Mouse (Mus musculus) liver, adult 2 months (tissue): ENCODE data around the gene Ush1g. TPM values are rescaled to one million over a fixed set of nuclear protein-coding genes. Genes with fewer than 3 reads are reported as not detected.
A peak's percentile ranks its signal among the peaks of the same experiment; 100 is the strongest.

Experiments used
- DNase-seq: peaks from one replicate; pipeline ENCODE4 v3.0.0-alpha.2; 2011; ENCODE audit warnings: low read depth, low spot score; ENCODE audit errors: extremely low read depth
- H3K27ac ChIP-seq: fragments of 200-500 bp; replicated peaks from 2 replicates; pipeline ENCODE4 v1.5.1; 2012; ENCODE audit warnings: low read depth, mild to moderate bottlenecking, control low read depth, inconsistent platforms, low read length; ENCODE audit not compliant: insufficient read depth
- H3K27me3 ChIP-seq: fragments of 200-500 bp; 2 replicates; pipeline ENCODE4 v1.6.1; 2012; ENCODE audit warnings: mild to moderate bottlenecking, moderate library complexity, low read length, inconsistent platforms; ENCODE audit not compliant: control insufficient read depth, insufficient read depth
- H3K36me3 ChIP-seq: fragments of 200-500 bp; 2 replicates; pipeline ENCODE4 v1.6.1; 2012; ENCODE audit warnings: low read length, inconsistent platforms; ENCODE audit not compliant: control insufficient read depth, insufficient read depth
- H3K4me1 ChIP-seq: fragments of 200-500 bp; 2 replicates; pipeline ENCODE4 v1.6.1; 2011; ENCODE audit warnings: low read length; ENCODE audit not compliant: control insufficient read depth, insufficient read depth
- H3K4me3 ChIP-seq: fragments of 200-500 bp; 2 replicates; pipeline ENCODE4 v1.5.1; 2011; ENCODE audit warnings: low read depth, mild to moderate bottlenecking, control low read depth, low read length, moderate library complexity; ENCODE audit not compliant: insufficient read depth
- H3K79me2 ChIP-seq: fragments of 200-500 bp; 2 replicates; pipeline ENCODE4 v1.6.1; 2012; ENCODE audit warnings: inconsistent platforms, mild to moderate bottlenecking, low read length, moderate library complexity; ENCODE audit not compliant: control insufficient read depth, insufficient read depth
- H3K9ac ChIP-seq: fragments of 200-500 bp; 2 replicates; pipeline ENCODE4 v1.6.1; 2012; ENCODE audit warnings: low read depth, mild to moderate bottlenecking, control low read depth, inconsistent platforms, low read length
- CTCF ChIP-seq: fragments of 200-500 bp; IDR thresholded peaks from 2 replicates; pipeline ENCODE4 v1.5.1; 2011; ENCODE audit warnings: low read depth, low read length, control low read depth
- POLR2A ChIP-seq: fragments of 200-500 bp; IDR thresholded peaks from 2 replicates; pipeline ENCODE4 v1.6.1; 2011; ENCODE audit warnings: low read length, control low read depth; ENCODE audit not compliant: insufficient read depth; ENCODE audit errors: extremely low read depth
- WGBS: fragments of 180-500 bp; shearing (Covaris S2); methylation state at CpG from one replicate; pipeline ENCODE4 v1.1.7; 2018; 5-methylcytosine and 5-hydroxymethylcytosine counted together
- polyA plus RNA-seq: library from polyadenylated mRNA; depleted of rRNA; stranded (reverse); fragments of >200 nt; gene quantifications from 2 replicates; pipeline ENCODE4 v1.2.3, GENCODE M21; 2012
- total RNA-seq: library from RNA; depleted of rRNA; stranded (reverse); fragments of >200 nt; gene quantifications from 2 replicates; pipeline ENCODE4 v1.2.3, GENCODE M21; 2014

Gene Ush1g
- total and polyA plus RNA-seq, 2 experiments = 0.28 to 0.50 TPM

DNA sequence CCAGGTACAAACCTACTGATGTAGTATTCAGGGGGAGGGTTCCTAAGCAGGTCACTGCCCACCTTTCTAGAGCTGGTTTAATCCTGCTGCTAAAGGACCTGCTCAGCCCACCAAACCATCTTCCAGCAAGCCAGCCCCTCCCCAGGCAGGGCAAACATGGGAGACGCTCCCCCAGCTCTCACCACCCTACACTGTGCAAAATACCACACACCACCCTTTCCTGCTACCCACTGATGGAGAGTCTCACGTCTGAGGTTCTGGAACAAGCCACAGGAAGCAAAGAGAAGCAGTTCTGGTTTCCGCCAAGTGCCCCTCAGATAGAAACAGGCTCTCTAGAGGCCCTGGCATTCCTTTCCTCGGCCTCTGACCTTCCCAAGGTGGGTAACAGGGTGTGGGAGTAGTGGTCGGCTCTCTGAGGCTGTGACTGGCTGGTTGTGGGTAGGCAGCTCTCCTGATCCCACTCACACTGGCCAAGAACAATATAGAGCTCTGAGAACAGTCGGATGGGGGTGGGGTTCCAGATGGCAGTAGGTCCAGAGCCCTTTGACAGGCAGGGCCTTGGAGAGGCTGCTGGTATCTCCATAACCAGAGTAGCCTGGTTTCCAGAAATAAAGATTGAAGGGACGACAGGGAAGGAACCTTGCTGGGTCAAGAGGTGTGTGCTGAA, 44.3 kb upstream of the Ush1g start:
- Histone ChIP-seq H3K4me3 (no peak overlapping the region), H3K9ac (no peak overlapping the region), H3K27ac (no peak overlapping the region; the same call in 1 of the 2 replicates), H3K27me3 (peaks cover 4% of the 10 kb centered on the region), H3K36me3 (no peaks in the 10 kb centered on the region), H3K79me2 (no peaks in the 10 kb centered on the region), H3K4me1 (peaks cover 2% of the 10 kb centered on the region; the same call in 1 of the 2 replicates)
- 69% methylated on average over 7 of the region's 7 CpGs for WGBS
- DNase-seq = no peak
- TF ChIP-seq CTCF (no peak), POLR2A (no peak)

DNA sequence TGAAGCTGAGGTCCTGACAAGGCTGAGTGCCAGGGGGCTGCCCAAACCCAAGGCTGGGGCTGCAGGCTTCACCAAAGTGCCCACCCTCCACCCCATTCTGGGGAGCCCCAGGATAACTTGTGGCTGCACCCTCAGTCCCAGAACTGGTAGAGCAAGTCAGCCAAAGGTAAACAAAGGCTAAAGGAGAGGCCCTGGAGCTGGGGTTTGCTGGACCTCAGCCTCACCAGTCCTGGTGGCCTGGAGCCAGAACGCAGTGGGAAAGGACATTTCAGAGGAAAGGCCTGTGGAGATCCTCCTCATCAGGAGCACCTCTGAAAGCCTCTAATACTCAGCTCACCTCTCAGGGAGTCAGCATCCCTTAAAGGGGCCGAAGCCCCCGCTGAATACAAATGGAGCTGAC, 42.3 kb upstream of the Ush1g start:
- H3K27ac ChIP-seq = no peak overlapping the region

DNA sequence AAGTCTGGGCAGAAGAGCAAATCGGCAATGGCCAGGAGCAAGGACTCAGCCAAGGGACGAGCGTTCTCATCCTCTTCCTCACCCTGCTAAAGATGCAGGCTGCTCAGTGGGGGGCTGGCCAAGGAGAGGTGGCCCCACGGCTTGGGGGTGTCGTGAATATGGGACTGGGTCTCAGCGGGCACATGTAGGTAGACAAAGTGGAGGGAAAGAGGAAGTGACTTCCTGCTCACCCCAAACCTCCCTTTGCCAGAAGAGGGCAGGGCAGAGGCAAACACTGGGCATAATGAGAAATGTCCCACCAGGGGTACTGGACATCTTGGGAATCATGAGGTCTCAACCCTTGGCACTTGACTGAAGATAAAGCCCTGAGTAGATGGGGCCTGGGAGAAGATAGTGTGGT, 37.9 kb upstream of the Ush1g start:
- TF ChIP-seq POLR2A (no peak), CTCF (no peak; the same call in 1 of the 2 replicates)
- 78% methylated on average over 6 of the region's 6 CpGs for WGBS
- Histone ChIP-seq H3K4me3 (no peak overlapping the region), H3K36me3 (no peaks in the 10 kb centered on the region), H3K27ac (no peak overlapping the region), H3K9ac (no peak overlapping the region), H3K4me1 (no peaks in the 10 kb centered on the region), H3K79me2 (no peaks in the 10 kb centered on the region), H3K27me3 (no peaks in the 10 kb centered on the region)
- DNase-seq = no peak

More for the DNA sequence above, 42.3 kb upstream of the Ush1g start:
- H3K27me3 ChIP-seq = peaks cover 4% of the 10 kb centered on the region
- peaks cover 2% of the 10 kb centered on the region; the same call in 1 of the 2 replicates for H3K4me1 ChIP-seq
- H3K4me3 ChIP-seq = no peak overlapping the region
- DNase-seq = no peak
- 85% methylated on average over 3 of the region's 3 CpGs for WGBS
- TF ChIP-seq POLR2A = no peak
- TF ChIP-seq CTCF = no peak
- H3K36me3 ChIP-seq = no peaks in the 10 kb centered on the region
- no peaks in the 10 kb centered on the region for H3K79me2 ChIP-seq
- H3K9ac ChIP-seq = no peak overlapping the region

- Histone ChIP-seq H3K4me1 (no peaks in the 10 kb centered on the region), H3K36me3 (no peaks in the 10 kb centered on the region), H3K79me2 (no peaks in the 10 kb centered on the region), H3K4me3 (no peak overlapping the region), H3K27ac (no peak overlapping the region), H3K27me3 (no peaks in the 10 kb centered on the region), H3K9ac (no peak overlapping the region)
- TF ChIP-seq POLR2A = no peak
- TF ChIP-seq CTCF = no peak
- DNase-seq = no peak
- WGBS = 74% methylated on average over 3 of the region's 3 CpGs
Measured at GRCm38 (mm10) chr11:115359293-115359692, 37.5 kb upstream of the Ush1g start.

DNA sequence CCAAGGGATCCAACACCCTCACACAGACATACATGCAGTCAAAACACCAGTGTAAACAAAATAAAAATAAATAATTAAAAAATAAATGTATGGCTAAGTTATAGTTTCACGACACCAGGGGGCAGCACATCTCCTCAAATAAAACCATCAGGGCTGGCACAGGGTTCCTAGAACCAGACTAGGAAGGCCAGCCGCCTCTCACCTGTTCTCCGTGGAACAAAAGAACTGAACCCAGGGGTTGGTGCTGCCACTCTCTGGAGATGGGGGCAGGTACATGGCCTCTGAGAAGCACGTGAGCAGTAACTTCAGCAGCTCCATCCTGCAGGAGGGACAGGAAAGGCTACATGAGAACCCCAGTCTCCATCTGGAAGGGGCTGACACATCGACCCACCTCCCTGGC, 36.6 kb upstream of the Ush1g start:
- no peaks in the 10 kb centered on the region for H3K4me1 ChIP-seq
- H3K36me3 ChIP-seq = no peaks in the 10 kb centered on the region
- DNase-seq = peak; percentile 57
- no peaks in the 10 kb centered on the region for H3K27me3 ChIP-seq
- no peak overlapping the region for H3K27ac ChIP-seq
- no peaks in the 10 kb centered on the region for H3K79me2 ChIP-seq
- H3K4me3 ChIP-seq = no peak overlapping the region
- no peak overlapping the region for H3K9ac ChIP-seq
- WGBS = 20% methylated on average over 5 of the region's 5 CpGs
- no peak for TF ChIP-seq POLR2A
- no peak; the same call in 1 of the 2 replicates for TF ChIP-seq CTCF

GRCm38 (mm10) chr11:115354183-115354582, 32.3 kb upstream of the Ush1g start:
- 7% methylated on average over 8 of the region's 8 CpGs for WGBS
- Histone ChIP-seq H3K27me3 (no peaks in the 10 kb centered on the region), H3K27ac (no peak overlapping the region), H3K9ac (no peak overlapping the region), H3K4me1 (no peaks in the 10 kb centered on the region), H3K79me2 (no peaks in the 10 kb centered on the region), H3K4me3 (no peak overlapping the region), H3K36me3 (no peaks in the 10 kb centered on the region)
- DNase-seq = peak; percentile 44
- TF ChIP-seq CTCF (peak; percentile 99), POLR2A (no peak)
